Mouse (Mus musculus) right cerebral cortex, postnatal 36 days (tissue): Measurements from ENCODE around the gene Pigs.

Experiments
- DNase-seq, 2 experiments: peaks; one replicate each; pipeline ENCODE4 v3.0.0; 2022; ENCODE audit warnings: low spot score in 2 of 2, mixed read lengths in 1 of 2

Pigs gene

DNA sequence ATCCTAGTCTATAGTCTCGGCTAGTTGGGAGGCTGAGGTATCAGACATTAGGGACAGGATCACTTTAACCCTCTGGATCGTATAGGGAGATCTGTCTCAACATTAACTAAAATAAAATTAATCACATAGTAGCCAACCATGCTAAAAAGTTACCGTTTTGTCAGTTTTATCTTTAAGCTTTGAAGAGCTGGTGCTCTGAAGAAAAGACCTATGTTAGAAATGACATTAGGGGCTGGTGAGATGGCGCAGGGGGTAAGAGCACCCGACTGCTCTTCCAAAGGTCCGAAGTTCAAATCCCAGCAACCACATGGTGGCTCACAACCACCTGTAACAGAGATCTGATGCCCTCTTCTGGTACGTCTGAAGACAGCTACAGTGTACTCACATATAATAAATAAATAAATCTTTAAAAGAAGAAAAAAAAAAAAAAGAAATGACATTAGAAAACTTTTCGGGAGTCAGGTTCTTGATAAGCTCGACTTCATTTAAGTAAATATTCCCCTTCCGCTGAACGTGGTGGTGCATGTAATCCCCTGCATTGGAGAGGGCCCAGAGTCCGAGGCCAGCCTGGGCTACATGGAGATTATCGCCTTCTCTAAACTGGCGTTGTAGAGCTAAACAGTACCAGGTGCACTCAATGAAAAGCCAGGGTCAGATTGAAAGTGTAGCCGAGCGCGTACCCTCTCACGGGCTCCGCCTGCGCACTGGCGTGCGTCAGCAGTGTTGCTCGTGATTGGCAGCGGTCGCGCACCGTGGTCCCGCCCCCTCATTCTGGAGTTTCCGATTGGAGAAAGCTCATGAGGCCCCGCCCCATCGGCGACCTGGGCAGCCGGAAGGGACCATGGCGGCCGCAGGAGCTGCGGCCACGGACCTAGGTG, at the start of gene Pigs:
TSS of gene Pigs (plus strand) at position 782 of the 878 bp plus-strand sequence.
- peak; percentile 93 to 94 for DNase-seq

DNA sequence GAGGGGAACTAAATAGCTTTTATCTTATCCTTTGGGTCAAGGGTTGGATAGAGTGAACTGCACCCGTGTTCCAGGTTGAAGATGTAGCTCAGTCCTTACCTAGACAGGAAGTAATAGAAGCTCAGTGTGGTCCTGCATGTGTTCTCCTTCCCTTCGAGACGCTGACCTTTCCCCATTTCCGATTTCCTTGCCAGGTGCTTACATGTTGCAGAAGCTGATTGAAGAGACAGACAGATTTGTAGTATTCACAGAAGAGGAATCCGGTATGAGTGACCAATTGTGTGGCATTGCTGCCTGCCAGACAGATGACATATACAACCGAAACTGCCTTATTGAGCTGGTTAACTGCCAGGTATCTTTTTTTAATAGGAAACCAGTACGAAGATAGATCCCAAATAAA, 49.4 kb upstream of the Pigs start:
- no peak for DNase-seq

DNA sequence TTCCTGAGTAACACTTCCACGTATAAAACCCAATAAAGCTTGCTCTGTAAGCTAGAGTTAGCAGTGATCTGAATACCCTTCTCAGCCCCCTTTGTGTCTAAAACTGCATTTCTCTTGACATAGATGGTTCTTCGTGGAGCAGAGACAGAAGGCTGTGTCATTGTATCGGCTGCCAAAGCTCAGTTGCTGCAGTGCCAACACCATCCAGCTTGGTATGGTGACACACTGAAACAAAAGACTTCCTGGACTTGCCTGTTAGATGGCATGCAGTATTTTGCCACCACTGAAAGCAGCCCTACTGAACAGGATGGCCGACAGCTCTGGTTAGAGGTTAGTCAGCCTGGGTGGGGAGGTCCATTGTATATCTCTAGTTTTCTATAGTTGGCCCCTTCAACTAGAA, 48.6 kb upstream of the Pigs start:
- no peak for DNase-seq

DNA sequence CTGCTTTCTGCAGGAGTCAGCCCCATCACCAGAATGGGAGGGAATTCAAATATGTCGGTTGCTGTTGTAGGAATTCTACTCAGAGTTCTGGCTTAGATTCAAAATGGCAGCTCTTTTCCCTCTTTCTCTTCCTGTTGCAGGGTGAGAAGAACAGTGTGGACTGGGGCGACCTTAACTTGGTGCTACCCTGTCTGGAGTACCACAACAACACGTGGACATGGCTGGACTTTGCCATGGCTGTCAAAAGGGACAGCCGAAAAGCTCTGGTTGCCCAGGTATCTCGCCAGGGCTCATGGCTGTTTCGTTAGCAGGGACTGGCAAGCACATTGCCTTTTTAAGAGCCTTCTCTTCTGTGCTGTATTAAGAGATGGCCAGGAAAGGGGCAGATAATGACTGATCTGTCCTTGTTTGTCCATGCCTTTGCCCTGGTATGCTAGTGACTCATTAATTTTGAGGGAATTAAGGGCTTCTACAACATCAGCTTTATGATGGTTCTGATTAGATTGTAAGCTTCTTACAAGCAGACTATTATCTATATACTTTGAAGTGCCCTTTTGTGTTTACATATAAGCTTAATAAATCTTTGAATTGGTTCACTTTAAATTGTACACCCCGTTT, 39.0 kb upstream of the Pigs start:
- DNase-seq: no peak

DNA sequence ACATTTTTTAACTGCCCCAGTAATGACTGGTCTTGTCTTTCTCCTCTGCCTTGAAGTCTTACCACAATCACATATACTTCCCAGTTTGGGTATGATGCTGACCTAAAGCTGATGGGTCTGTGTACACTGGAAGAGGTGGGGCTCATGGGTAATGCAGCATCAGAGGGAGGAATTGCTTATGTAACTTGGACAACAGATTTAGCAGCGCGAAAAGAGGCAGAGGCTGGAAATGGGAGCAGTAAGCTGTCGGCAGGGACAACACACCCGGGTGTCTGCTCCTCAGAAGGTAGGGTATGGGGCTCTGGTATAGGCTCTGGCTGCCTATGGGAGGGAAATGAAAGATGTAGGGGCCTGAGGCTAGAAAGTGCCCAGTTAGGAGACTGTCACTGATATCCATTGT, 37.6 kb upstream of the Pigs start, which contains the start of gene BC030499:
TSS of gene BC030499 (plus strand) at position 188 of the 400 bp plus-strand sequence.
- DNase-seq: peak; percentile 34 to 50

DNA sequence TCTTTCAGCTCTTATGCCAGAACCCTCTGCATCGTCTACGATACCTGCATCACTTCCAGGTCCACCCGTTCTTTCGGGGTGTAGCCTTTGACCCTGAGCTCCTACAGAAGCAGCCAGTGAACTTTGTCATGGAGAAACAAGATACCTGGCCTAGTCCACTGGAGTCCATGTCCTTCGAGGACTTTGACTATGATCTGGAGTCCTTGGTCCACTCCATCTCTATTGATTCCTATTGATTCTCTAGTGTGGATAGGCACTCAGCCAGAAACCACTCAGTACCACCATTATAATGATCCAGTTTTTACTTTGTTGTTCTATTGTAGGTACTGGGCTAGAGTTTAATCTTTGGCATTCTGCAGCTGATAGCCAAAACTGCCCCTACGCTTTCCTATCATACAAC, 33.6 kb upstream of the Pigs start:
- DNase-seq: no peak

DNA sequence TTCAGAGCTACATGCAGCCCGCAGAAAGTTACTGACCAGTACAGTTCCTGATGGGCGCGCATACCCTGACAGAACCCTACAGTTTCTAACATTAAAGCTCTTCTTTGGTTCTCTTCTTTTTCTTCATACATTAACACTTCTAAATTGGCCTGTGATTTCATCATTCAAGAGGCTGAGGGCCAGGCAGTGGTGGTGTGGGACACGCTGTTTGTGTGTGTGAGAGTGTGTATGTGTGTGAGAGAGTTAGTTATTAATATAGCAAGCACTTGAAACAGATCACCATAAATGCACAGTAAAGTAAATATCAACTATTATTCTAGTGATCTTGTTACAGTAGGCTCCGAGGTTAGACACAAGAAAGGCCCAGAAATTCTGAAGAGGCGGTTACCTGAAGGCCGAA, 27.3 kb upstream of the Pigs start:
- no peak for DNase-seq

DNA sequence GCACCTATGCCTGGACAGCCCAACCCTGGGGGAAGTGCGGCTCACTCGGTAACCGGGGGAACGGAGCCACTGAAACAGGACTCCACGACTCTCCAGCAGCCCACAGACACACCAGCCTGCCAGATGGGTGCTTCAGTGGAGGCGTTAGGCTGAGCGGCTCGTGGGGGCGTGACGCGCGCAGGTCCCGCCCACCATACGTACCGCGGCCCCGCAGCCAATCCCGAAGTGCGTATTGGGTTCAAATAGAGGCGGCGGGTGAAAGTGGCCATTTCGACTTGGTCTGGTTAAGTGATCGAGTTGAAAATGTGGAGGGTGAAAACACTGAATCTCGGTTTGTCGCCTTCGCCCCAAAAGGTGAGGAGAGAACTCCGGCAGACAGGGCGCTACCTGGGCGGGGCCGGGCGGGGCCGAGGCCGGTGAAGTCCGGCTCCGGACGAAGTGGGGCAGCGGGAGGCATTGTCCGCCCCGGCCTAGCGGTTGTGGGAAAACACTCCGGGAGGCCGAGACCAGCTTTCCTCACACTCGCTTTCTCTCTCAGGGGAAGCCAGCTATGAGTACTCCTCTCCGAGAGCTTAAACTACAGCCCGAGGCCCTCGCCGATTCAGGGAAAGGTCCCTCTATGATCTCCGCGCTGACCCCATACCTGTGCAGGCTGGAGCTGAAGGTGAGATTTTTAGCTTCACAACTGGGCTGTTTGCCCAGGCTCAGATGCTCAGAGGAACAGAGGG, 26.7 kb upstream of the Pigs start, which contains the start of gene Spag5:
TSS of gene Spag5 (plus strand) at position 173 of the 728 bp plus-strand sequence.
- peak; percentile 87 to 93 for DNase-seq

DNA sequence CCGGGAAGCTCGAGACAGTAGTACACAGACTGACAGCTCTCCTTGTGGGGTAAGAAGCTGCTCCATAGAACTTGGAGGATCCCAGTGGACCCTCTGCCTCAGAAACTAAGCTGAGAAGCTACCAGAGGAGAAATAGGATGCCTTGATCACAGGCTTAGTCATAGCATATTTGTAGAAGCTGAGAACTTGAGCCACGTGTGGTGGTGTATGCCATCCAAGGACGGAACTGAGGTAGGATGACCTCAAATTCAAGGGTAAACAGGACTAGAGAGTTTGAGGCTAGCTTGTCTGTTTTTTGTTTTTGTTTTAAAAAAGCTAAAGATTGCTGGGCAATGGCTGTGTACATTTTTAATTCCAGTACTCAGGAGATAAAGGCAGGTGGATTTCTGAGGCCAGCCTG, 22.9 kb upstream of the Pigs start:
- DNase-seq: no peak

DNA sequence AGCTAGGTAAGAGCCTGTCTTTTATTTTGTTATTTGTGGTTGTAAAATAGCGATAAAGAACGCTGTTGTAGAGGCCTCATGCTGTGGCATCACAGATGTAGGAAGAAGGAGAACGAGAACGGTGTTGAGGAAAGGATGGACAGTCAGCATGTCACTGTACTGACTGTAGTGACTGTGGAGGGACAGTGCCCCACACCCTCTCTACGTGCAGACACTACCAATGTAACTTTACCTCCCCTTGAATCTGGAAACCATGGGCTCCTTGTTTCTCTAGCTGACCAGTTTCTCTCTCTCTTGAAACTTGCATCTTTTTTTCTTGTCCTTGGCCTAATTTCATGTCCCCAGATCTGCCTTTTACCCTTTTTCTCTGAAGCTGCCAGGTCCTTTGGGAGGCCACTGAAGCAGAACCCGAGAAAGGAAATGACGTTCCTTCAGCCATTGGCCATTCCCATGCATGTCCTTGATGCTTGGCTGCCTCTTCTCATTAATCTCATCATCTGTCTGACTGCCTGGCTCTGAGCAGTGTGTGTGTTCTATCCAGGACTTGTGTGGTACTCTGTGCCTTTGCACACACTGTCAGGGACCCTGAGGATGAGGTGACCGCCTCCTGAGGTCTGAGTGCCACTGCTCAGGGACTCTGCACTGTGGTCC, 17.2 kb upstream of the Pigs start:
- DNase-seq: no peak

DNA sequence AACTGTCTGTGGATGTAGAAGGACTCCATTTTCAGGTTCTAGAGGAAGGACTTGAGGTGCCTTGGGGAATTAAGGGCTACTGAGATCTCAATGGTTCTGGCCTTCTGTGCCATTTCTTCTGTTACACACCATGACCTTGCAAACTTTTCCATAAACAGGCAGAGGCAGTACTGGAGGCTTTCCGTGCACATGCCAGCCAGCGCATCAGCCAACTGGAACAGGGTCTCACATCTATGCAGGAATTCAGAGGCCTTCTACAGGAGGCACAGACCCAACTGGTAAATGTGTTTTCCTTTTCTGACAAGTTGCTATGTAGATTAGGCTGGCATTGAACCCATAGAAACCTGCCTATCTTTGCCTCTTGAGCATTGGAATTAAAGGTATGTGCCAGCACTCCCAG, 14.6 kb upstream of the Pigs start:
- DNase-seq: no peak

DNA sequence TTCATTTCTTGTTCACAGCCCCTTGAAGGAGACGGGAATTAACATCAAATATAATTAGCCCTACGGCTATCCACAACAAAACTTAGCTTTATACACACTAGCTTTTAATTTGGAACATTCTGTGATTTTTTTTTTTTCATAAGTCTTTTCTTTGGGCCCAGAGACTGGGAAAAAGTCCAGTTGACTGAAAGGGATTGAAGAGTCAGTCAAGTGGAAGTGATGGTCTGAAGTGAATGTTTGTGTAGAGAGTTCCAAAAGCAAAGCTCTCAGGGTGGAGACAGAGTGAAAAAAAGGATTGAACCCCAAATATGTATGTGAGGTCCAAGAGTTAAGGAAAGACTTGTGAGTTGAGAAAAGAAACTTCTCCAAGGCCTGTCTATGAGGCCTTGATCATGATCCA, 9.8 kb upstream of the Pigs start:
- no peak for DNase-seq

DNA sequence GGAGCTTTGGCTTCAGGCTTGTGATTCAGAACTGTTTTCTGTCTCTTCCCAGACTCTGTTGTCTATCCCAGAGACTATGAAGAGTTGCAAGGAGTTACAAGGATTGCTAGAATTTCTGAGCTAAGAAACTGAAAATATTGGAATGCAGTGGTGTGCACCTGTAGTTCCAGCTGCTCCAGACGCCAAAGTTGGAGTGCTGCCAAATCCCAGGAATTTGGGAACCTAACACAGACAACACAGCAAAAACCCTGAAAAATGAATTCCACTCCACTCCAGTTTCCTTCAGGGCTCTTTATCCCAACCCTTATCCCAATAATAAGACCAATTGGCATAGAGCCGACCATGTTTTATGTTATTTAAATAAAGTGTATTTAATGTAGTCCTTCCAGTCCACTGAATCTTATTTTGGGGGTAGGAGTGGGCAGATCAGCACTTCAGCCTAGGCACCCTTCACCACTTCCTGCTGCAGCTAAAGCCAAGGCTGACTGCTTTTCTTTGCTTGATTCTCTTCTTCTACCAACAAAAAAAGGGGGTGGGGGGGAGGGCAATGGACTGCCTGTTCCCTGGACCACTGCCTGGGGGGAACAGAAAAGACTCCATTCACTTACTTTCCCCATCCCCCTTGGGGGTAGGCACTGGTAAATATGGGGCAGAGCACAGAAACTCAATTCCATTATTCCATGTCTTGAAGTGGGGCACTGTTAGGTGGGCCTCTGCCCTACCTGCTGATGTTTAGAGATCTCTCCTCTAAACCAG, 6.0 kb upstream of the Pigs start:
- DNase-seq: no peak

DNA sequence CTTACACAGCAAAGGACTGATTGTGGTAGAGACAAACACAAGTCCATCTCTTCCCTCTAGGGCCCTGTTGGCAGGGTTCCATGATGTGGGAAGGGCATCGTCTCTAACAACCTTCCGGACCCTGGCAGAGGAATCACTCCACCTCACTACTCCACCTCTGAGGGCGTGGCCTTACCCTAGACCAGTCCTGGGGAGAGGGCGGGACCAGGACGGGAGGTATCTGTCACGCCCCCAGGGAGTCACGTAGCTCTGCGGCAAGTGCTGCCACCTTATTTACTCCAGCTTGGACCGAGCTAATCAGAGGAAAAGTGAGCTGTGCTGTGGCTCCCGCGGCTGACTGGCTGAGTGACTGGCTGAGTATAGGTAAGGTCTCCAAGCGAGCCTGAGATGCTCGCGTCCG, 5.4 kb upstream of the Pigs start, which contains the start of gene Aldoc:
TSS of gene Aldoc (plus strand) at position 109 of the 400 bp plus-strand sequence.
- peak; percentile 75 to 82 for DNase-seq

DNA sequence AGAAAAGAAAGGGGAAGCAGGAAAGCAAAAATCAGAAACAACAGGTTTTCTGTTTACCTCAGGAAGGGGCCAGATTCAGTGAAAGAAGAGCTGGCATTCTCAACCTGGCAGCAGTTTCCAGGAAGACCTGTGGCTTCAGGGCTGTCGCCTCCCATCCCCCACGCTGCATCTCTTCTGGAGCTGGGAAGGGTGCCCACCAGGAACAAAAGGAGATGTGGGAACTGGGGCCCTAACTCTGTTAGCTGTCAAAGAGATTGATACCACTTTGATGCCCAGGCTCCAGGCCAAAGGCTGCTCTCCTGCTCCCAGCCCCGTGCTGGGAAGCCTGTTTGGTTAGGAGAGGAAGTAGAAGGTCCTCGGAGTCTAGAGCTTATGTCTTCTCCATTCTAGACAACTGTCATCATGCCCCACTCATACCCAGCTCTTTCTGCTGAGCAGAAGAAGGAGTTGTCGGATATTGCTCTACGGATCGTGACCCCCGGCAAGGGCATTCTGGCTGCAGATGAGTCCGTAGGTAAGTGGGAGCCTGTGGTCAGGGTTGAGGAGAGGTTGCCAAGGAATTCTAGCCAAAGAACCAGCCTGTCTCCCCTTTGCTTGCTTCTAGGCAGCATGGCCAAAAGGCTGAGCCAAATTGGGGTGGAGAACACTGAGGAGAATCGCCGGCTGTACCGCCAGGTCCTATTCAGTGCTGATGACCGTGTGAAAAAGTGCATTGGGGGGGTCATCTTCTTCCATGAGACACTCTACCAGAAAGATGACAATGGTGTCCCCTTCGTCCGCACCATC, 4.0 kb upstream of the Pigs start:
- peak in 1 of 2 experiments; percentile 28 for DNase-seq

DNA sequence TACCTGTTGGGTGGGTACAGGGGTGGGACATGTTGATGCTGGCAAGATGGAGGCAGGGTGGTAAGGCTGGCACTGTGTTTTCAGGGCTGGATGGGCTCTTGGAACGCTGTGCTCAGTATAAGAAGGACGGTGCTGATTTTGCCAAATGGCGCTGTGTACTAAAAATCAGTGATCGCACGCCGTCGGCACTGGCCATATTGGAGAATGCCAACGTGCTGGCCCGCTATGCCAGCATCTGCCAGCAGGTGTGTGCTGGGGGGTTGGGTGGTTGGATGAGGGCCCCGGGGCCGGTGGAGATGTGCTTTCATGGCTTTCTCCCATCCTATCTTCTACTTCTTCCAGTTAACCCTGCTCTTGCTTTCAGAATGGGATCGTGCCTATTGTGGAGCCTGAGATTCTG, 3.2 kb upstream of the Pigs start:
- DNase-seq: no peak

DNA sequence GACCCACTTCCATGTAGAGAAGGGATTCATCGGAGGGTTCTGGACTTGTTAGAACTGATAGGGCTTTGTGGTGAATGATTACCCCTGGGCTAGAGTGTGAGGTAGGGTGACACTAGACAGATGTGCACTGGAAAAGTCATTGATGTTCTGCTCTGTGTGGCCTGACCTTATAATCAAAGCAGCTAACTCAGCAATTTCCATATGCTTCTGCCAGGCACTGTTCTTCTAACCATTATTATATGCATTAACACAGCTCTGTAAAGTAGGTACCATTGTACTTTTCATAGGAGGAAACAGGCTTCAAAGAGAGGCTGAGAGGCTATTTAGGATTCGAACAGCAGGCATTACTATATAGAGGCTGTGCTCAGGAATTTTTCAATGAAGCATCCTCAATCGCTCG, 1.0 kb upstream of the Pigs start:
- DNase-seq: no peak

DNA sequence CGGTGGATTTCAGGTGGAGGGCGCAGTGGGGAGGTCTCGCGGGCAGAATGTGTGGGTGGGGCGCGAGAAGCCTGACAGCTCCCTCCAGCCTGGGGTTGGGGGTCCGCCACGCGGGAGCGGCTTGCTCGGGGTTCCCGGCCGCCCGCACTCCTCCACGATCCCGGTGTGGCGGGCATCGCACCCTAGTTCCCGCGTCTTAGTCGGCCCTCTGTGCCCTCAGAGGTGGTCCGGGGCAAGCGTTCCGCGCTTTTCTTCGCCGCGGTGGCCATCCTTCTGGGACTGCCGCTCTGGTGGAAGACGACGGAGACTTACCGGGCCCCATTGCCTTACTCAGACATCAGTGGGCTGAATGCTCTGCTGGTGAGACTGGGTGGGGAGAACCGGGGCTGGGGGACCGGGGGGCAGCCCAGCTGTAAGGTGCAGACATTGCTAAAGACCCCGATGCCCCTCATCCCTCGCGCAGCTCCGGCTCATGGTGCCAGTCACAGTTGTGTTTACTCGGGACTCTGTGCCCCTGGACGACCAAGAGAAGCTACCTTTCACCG, 369 bp downstream of the Pigs start:
- no peak for DNase-seq

DNA sequence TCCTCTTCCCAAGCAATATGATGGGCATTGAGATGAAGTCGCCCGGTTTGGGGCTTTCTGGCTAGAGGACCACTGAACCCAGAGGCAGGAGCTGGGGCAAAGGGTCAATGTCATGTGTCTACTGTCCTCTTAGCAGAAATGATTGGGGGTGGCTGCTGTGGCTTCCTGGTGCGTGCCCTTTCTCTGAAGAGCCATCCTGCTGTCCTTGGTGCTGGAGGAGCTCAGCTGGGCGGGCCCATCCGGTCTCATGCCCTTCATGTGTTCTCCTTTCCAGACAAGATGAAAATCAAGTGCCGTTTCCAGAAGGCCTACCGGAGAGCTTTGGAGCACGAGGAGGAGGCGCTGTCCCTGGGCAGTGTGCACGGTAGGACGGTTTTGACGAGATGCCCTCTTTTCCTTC, 4.5 kb downstream of the Pigs start:
- DNase-seq: no peak

DNA sequence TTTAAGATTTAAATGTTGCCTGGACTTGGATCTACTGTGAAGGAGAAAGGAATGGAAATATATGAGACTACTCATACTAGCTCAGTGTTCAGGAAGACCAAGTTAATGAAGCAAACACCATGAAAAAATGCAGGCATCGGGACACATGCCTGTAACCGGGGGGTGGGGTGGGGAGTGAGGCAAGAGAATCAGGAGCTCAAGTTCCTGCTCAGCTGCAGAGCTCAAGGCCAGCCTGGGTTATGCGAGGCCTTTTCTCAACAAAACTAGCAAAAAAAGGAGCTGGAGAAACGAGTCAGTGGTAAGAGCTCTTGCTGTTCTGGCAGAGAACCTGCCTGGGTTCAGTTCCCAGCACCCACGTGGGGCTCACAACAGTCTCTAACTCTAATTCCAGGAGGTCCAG, 5.8 kb downstream of the Pigs start:
- DNase-seq: no peak
